Mouse (Mus musculus): Measurements from ENCODE around the gene Ints1. TPM values are rescaled to one million over a fixed set of nuclear protein-coding genes. Genes with fewer than 3 reads are reported as not detected.

Ints1 gene
- polyA plus RNA-seq, 1 experiment: 12.9 TPM

- H3K27me3 ChIP-seq (ENCODE audit: control insufficient read depth): no peaks in the 10 kb centered on the region
- H3K4me3 ChIP-seq (replicated peaks): no peak overlapping the region
- no peak for TF ChIP-seq TAL1 (IDR thresholded peaks at IDR 0.05; ENCODE audit: low read length)
- TF ChIP-seq GATA1 (IDR thresholded peaks at IDR 0.05; ENCODE audit: low read length): no peak
Measured at GRCm38 (mm10) chr5:139789466-139789865, 14.0 kb upstream of the Ints1 start.

GRCm38 (mm10) chr5:139781406-139781805, 5.9 kb upstream of the Ints1 start:
- TF ChIP-seq TAL1 (IDR thresholded peaks at IDR 0.05; ENCODE audit: low read length) (no peak), GATA1 (IDR thresholded peaks at IDR 0.05; ENCODE audit: low read length) (no peak)
- H3K4me1 ChIP-seq (ENCODE audit: control insufficient read depth): peaks cover 12% of the 10 kb centered on the region
- no peaks in the 10 kb centered on the region for H3K27me3 ChIP-seq (ENCODE audit: control insufficient read depth)
- H3K9me3 ChIP-seq (ENCODE audit: control insufficient read depth, low read length): no peaks in the 10 kb centered on the region
- no peak overlapping the region for H3K4me3 ChIP-seq (replicated peaks)
- H3K36me3 ChIP-seq (ENCODE audit: control insufficient read depth): no peaks in the 10 kb centered on the region

More at GRCm38 (mm10) chr5:139789466-139789865, 14.0 kb upstream of the Ints1 start:
- Histone ChIP-seq H3K9me3 (ENCODE audit: control insufficient read depth, low read length) (no peaks in the 10 kb centered on the region), H3K4me1 (ENCODE audit: control insufficient read depth) (peaks cover 58% of the 10 kb centered on the region), H3K36me3 (ENCODE audit: control insufficient read depth) (peaks cover 25% of the 10 kb centered on the region)

- peaks cover 25% of the 10 kb centered on the region for H3K36me3 ChIP-seq (ENCODE audit: control insufficient read depth)
- no peaks in the 10 kb centered on the region for H3K9me3 ChIP-seq (ENCODE audit: control insufficient read depth, low read length)
- peaks cover 40% of the 10 kb centered on the region for H3K4me1 ChIP-seq (ENCODE audit: control insufficient read depth)
- H3K27me3 ChIP-seq (ENCODE audit: control insufficient read depth): no peaks in the 10 kb centered on the region
- H3K4me3 ChIP-seq (replicated peaks): no peak overlapping the region
- TF ChIP-seq TAL1 (IDR thresholded peaks at IDR 0.05; ENCODE audit: low read length) (no peak), GATA1 (IDR thresholded peaks at IDR 0.05; ENCODE audit: low read length) (no peak)
Measured at GRCm38 (mm10) chr5:139776966-139777365, 1.5 kb upstream of the Ints1 start.

- peaks cover 100% of the 10 kb centered on the region for H3K36me3 ChIP-seq (ENCODE audit: control insufficient read depth)
- TF ChIP-seq TAL1 (IDR thresholded peaks at IDR 0.05; ENCODE audit: low read length): no peak
- no peak for TF ChIP-seq GATA1 (IDR thresholded peaks at IDR 0.05; ENCODE audit: low read length)
- H3K9me3 ChIP-seq (ENCODE audit: control insufficient read depth, low read length): no peaks in the 10 kb centered on the region
- no peak overlapping the region for H3K4me3 ChIP-seq (replicated peaks)
- peaks cover 2% of the 10 kb centered on the region for H3K4me1 ChIP-seq (ENCODE audit: control insufficient read depth)
- H3K27me3 ChIP-seq (ENCODE audit: control insufficient read depth): no peaks in the 10 kb centered on the region
Measured at GRCm38 (mm10) chr5:139768216-139768615, 7.3 kb downstream of the Ints1 start.

- H3K36me3 ChIP-seq (ENCODE audit: control insufficient read depth): peaks cover 100% of the 10 kb centered on the region
- no peak for TF ChIP-seq TAL1 (IDR thresholded peaks at IDR 0.05; ENCODE audit: low read length)
Measured at GRCm38 (mm10) chr5:139764296-139764695, 11.2 kb downstream of the Ints1 start.

GRCm38 (mm10) chr5:139758096-139758495, 17.4 kb downstream of the Ints1 start:
- TF ChIP-seq GATA1 (IDR thresholded peaks at IDR 0.05; ENCODE audit: low read length): no peak
- TF ChIP-seq TAL1 (IDR thresholded peaks at IDR 0.05; ENCODE audit: low read length): no peak
- H3K4me1 ChIP-seq (ENCODE audit: control insufficient read depth): peaks cover 21% of the 10 kb centered on the region
- H3K9me3 ChIP-seq (ENCODE audit: control insufficient read depth, low read length): no peaks in the 10 kb centered on the region
- H3K36me3 ChIP-seq (ENCODE audit: control insufficient read depth): peaks cover 100% of the 10 kb centered on the region
- H3K27me3 ChIP-seq (ENCODE audit: control insufficient read depth): no peaks in the 10 kb centered on the region
- H3K4me3 ChIP-seq (replicated peaks): no peak overlapping the region

More at GRCm38 (mm10) chr5:139764296-139764695, 11.2 kb downstream of the Ints1 start:
- no peak overlapping the region for H3K4me3 ChIP-seq (replicated peaks)
- peaks cover 2% of the 10 kb centered on the region; the same call in 1 of the 2 replicates for H3K4me1 ChIP-seq (ENCODE audit: control insufficient read depth)
- no peaks in the 10 kb centered on the region for H3K27me3 ChIP-seq (ENCODE audit: control insufficient read depth)
- no peaks in the 10 kb centered on the region for H3K9me3 ChIP-seq (ENCODE audit: control insufficient read depth, low read length)

- Histone ChIP-seq H3K9me3 (ENCODE audit: control insufficient read depth, low read length) (no peaks in the 10 kb centered on the region), H3K4me3 (replicated peaks) (no peak overlapping the region), H3K27me3 (ENCODE audit: control insufficient read depth) (no peaks in the 10 kb centered on the region), H3K36me3 (ENCODE audit: control insufficient read depth) (peaks cover 100% of the 10 kb centered on the region), H3K4me1 (ENCODE audit: control insufficient read depth) (peaks cover 21% of the 10 kb centered on the region)
- TF ChIP-seq GATA1 (IDR thresholded peaks at IDR 0.05; ENCODE audit: low read length): no peak
- no peak for TF ChIP-seq TAL1 (IDR thresholded peaks at IDR 0.05; ENCODE audit: low read length)
Measured at GRCm38 (mm10) chr5:139756586-139756985, 18.9 kb downstream of the Ints1 start.

GRCm38 (mm10) chr5:139756135-139756534, 19.3 kb downstream of the Ints1 start:
- TF ChIP-seq GATA1 (IDR thresholded peaks at IDR 0.05; ENCODE audit: low read length): no peak
- TF ChIP-seq TAL1 (IDR thresholded peaks at IDR 0.05; ENCODE audit: low read length): no peak
- Histone ChIP-seq H3K36me3 (ENCODE audit: control insufficient read depth) (peaks cover 100% of the 10 kb centered on the region), H3K9me3 (ENCODE audit: control insufficient read depth, low read length) (no peaks in the 10 kb centered on the region), H3K4me3 (replicated peaks) (no peak overlapping the region), H3K4me1 (ENCODE audit: control insufficient read depth) (peaks cover 25% of the 10 kb centered on the region), H3K27me3 (ENCODE audit: control insufficient read depth) (no peaks in the 10 kb centered on the region)

- TF ChIP-seq TAL1 (IDR thresholded peaks at IDR 0.05; ENCODE audit: low read length) (no peak), GATA1 (IDR thresholded peaks at IDR 0.05; ENCODE audit: low read length) (no peak)
- H3K36me3 ChIP-seq (ENCODE audit: control insufficient read depth): peaks cover 100% of the 10 kb centered on the region
- no peaks in the 10 kb centered on the region for H3K27me3 ChIP-seq (ENCODE audit: control insufficient read depth)
- no peaks in the 10 kb centered on the region for H3K9me3 ChIP-seq (ENCODE audit: control insufficient read depth, low read length)
- peaks cover 36% of the 10 kb centered on the region for H3K4me1 ChIP-seq (ENCODE audit: control insufficient read depth)
- no peak overlapping the region for H3K4me3 ChIP-seq (replicated peaks)
Measured at GRCm38 (mm10) chr5:139754753-139755152, 20.7 kb downstream of the Ints1 start.

- Histone ChIP-seq H3K4me3 (replicated peaks) (no peak overlapping the region), H3K27me3 (ENCODE audit: control insufficient read depth) (peaks cover 5% of the 10 kb centered on the region), H3K9me3 (ENCODE audit: control insufficient read depth, low read length) (no peaks in the 10 kb centered on the region), H3K36me3 (ENCODE audit: control insufficient read depth) (peaks cover 62% of the 10 kb centered on the region), H3K4me1 (ENCODE audit: control insufficient read depth) (peaks cover 29% of the 10 kb centered on the region)
- no peak for TF ChIP-seq TAL1 (IDR thresholded peaks at IDR 0.05; ENCODE audit: low read length)
Measured at GRCm38 (mm10) chr5:139750535-139750934, 24.9 kb downstream of the Ints1 start.

All from erythroblast, embryonic 14.5 days (primary cell).